Mouse (Mus musculus) limb, embryonic 10.5 days (tissue): Measurements from ENCODE around the gene Lmbr1. TPM values are rescaled to one million over a fixed set of nuclear protein-coding genes. Genes with fewer than 3 reads are reported as not detected.
"Not testable (repeated sequence)": the region's sequence is repeated elsewhere in the genome, so short reads cannot be mapped to it uniquely, and the experiment has no call there.

Source experiments
- DNase-seq: peaks from one replicate; pipeline ENCODE4 v3.0.0-alpha.2; 2017; ENCODE audit warnings: low spot score
- H3K27ac ChIP-seq: fragments of 300-500 bp; sonication (generic); 2 replicates; pipeline ENCODE4 v1.5.1; 2016; ENCODE audit warnings: mild to moderate bottlenecking
- H3K27me3 ChIP-seq: fragments of 300-500 bp; sonication (generic); 2 replicates; pipeline ENCODE4 v1.6.1; 2016; ENCODE audit warnings: low read depth, mild to moderate bottlenecking; ENCODE audit not compliant: poor library complexity, severe bottlenecking
- H3K36me3 ChIP-seq: fragments of 300-500 bp; sonication (generic); 2 replicates; pipeline ENCODE4 v1.6.1; 2016; ENCODE audit warnings: mild to moderate bottlenecking, moderate library complexity
- H3K4me1 ChIP-seq: fragments of 300-500 bp; sonication (generic); 2 replicates; pipeline ENCODE4 v1.6.1; 2016
- H3K4me3 ChIP-seq: fragments of 300-500 bp; sonication (generic); 2 replicates; pipeline ENCODE4 v1.5.1; 2016; ENCODE audit warnings: mild to moderate bottlenecking, moderate library complexity
- H3K9me3 ChIP-seq: fragments of 300-500 bp; sonication (generic); replicated peaks from 2 replicates; pipeline ENCODE4 v1.6.1; 2016; ENCODE audit warnings: mild to moderate bottlenecking
- WGBS: fragments of 180-500 bp; shearing (Covaris S2); methylation state at CpG from one replicate; pipeline ENCODE4 v1.1.7; 2016; 5-methylcytosine and 5-hydroxymethylcytosine counted together
- polyA plus RNA-seq: library from polyadenylated mRNA; unstranded; fragments of >200 nt; fragmentation: Nextera tagmentation; extraction: Ambion mirVana; gene quantifications from 2 replicates; pipeline ENCODE4 v1.2.1, GENCODE M21; 2016

Gene Lmbr1
- 7.0 and 7.4 TPM in 2 replicates for polyA plus RNA-seq

DNA sequence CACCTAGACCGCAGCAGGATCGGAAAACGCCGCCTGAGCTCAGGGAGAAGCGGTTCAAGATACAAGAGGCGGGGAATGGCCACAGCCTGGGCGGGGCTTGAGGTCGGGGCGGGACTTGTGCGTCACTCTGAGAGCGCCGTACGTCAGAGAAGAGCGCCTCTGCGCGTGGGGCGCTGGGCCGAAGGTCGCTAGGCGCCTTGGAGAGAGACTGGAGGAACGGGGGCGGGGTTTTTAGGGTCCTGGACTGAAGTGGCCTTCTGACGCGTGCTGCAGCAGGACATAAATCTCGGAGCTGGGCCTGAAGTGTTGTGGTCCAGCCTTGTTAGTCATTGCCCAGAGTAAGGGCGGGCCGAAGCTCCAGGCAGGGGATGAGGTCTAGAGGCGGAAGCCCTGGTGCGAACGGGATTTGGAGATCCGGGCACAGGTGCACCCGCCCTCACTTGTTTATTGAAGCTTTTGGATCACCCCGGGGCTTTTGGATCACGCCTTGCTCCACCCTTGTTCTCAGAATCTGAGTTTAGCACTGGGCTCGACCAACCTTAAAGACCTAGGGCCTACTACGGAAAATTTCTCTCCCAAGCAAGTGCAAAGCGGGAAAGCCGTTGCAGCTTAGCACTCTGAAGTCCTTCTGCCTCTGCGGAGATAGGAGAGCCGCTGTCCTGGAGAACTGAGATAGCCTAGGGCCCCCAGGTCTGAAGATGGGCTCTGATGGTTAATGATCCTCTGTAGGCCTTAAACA lies at the start of gene Lmbr1:
TSS of gene Lmbr1 (minus strand) at position 93 of the 739 bp plus-strand sequence.
- H3K4me1 ChIP-seq = peaks cover 17% of the 10 kb centered on the region
- peaks cover 10% of the 10 kb centered on the region for H3K27me3 ChIP-seq
- peak within 1 kb of the TSS; percentile 86 for H3K4me3 ChIP-seq
- H3K9me3 ChIP-seq = no peaks in the 10 kb centered on the region
- H3K27ac ChIP-seq = peak within 1 kb of the TSS; percentile 84
- no peaks in the 10 kb centered on the region for H3K36me3 ChIP-seq
- peak; percentile 96 for DNase-seq
- 2% methylated on average over 40 of the region's 40 CpGs for WGBS

DNA sequence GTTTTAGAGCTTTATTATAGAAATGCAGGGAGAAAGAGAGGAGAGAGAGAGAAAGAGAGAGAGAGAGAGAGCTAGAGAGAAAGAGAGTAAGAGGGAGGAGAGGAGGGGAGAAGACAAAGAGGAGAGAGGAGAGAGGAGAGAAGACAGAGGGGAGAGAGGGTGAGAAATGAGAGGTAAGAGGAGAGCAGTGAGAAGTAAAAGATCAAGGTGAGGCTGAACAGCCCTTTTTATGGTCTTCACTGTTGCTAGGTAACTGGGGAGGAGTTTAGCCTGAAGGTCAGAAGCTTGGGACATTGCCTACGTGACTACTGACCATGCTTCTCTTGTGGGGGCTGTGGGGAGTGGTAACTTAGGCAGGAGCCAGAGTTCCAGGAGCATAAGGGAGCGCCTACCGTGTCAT lies 45.1 kb upstream of the Lmbr1 start:
- not testable (repeated sequence) for H3K4me1 ChIP-seq, H3K4me3 ChIP-seq, H3K27ac ChIP-seq, H3K27me3 ChIP-seq, H3K36me3 ChIP-seq, DNase-seq, H3K9me3 ChIP-seq
- 55% methylated on average over 3 of the region's 3 CpGs for WGBS

DNA sequence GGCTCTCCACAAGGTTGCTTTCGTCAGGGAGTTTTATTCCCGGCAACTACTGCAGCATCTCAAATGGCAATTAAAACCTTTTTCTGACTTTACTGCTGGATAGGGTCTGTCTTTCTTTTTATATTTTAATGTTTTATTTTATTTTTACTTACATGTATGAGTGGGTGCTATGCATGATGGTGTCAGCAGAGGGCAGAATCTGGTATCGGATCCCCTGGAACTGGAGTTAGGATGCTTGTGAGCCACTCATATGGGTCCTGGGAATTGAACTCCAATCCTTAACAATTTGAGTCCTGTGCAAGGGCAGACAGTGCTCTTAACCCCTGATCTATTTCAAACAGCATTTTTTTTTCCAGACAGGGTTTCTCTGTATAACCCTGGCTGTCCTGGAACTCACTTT lies 34.9 kb upstream of the Lmbr1 start:
- no peak for DNase-seq
- Histone ChIP-seq H3K27me3 (no peaks in the 10 kb centered on the region), H3K4me1 (no peaks in the 10 kb centered on the region), H3K9me3 (no peaks in the 10 kb centered on the region), H3K4me3 (no peak overlapping the region), H3K27ac (no peak overlapping the region), H3K36me3 (no peaks in the 10 kb centered on the region)
- 85% methylated on average over 3 of the region's 3 CpGs for WGBS

DNA sequence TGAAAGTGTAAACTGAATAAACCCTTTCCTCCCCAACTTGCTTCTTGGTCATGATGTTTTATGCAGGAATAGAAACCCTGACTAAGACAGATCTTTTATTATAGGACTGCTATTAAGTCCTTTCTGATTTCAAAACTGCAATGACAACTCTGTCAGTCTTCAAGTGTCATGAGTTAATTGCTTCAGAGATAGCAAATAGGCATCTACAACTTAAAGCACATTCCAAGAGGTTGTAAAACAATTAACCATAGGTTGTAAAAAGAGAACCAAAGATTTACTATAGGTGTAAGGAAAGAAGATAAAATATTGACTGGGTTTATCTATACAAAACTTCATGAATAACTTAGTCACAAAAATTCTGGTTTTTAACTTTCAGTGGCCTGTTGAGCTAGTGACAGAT lies 32.7 kb upstream of the Lmbr1 start:
- DNase-seq = no peak
- Histone ChIP-seq H3K36me3 (no peaks in the 10 kb centered on the region), H3K27me3 (no peaks in the 10 kb centered on the region), H3K9me3 (no peaks in the 10 kb centered on the region), H3K4me3 (no peak overlapping the region), H3K27ac (no peak overlapping the region), H3K4me1 (no peaks in the 10 kb centered on the region)

DNA sequence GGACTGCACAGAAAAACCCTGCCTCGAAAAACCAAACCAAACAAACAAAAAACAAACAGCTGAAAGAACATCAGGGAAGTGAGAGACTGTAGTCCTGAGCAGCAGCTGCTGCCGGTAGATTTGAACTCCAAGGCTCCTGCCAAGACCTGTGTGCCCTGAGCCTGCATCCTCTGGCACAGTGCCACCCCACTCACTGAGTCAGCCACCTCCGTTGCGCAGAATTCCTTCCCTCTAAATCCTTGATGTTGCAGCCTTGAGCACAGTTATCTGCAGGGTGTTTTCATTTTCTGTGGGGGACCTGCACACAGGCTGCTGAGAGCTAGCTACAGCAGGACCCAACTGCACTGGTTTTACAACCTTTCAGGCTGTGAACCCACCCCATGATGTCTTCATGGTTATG lies 20.2 kb upstream of the Lmbr1 start:
- H3K4me3 ChIP-seq = no peak overlapping the region
- H3K36me3 ChIP-seq = no peaks in the 10 kb centered on the region
- no peaks in the 10 kb centered on the region for H3K9me3 ChIP-seq
- 72% methylated on average over 4 of the region's 4 CpGs for WGBS
- H3K4me1 ChIP-seq = no peaks in the 10 kb centered on the region
- H3K27me3 ChIP-seq = no peaks in the 10 kb centered on the region
- no peak overlapping the region for H3K27ac ChIP-seq
- no peak for DNase-seq

DNA sequence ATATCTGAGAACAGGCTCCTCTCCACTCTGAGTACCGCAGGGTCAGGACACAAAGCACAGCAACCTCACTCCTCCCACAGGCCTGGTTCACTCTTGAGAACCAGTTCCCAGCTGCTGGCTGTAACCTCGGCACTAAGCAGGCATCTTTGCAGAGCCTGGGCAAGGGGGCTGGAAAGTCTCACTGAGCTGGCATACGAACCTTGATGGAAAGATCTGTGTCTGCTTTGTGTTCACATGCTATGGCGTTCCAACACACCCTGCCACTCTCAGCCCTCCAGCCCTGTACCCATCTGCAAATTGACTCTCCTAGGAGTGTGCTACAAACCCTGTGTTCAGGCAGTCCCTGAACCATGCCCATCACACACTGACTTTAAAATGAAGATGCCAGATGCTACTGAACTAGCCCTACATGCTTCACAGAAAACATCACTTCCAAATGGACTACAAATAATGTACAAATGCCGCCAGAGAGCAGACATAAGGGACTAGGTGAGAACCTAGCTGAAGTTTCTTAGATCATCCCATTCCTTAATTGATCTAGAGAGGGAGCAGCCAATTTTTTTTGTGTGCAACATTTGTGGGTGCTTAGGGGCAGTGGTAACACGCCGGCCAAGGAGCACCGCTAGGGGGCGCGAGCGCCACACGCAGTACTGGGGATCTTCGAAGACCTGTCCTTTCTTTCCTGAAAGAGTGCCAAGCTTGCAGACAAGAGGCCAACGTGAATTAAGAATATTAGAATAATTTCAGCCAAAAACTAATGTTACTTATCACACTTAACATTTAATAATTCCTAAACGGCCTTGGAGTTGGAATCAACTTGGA lies 11.0 kb upstream of the Lmbr1 start:
- 24% methylated on average over 15 of the region's 15 CpGs for WGBS
- Histone ChIP-seq H3K36me3 (no peaks in the 10 kb centered on the region), H3K27me3 (no peaks in the 10 kb centered on the region), H3K4me3 (no peak overlapping the region), H3K4me1 (no peaks in the 10 kb centered on the region), H3K9me3 (no peaks in the 10 kb centered on the region), H3K27ac (no peak overlapping the region)
- DNase-seq = peak; percentile 91

DNA sequence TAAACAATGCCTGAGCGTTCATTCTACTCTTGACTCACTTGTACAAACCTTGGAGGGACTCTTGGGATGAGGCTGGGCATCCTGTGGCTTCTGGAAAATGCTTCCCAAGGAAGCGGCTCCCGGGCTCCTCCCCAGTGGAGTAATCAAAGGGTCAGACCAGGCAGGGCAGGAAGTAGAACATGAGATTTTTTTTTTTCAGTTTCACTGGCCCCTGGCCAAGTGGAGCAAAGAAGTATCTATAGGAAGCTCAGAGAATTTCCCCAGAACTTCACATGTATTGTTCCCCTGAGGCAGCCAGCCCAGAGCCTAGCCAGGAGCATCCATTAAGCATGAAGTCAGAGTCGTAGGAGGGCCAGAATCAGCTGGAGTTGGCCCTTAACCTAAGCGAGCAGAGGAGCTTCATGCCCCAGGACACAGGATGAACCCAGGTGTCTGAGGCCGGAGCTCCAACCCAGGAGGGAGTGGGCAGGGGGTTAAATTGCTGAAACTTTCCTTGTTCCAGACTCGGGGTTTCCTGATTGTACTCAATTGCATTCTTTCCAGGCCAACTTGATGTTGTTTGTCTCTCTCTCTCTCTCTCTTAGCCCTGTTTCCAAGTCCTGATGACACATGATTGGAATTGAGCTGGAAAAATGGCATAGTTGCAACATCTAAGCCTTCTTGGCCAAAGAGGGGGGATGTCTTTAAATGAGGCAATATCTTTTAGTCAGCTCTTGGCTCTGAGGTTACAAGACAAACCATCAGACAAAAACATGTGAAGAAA lies 10.2 kb upstream of the Lmbr1 start:
- no peaks in the 10 kb centered on the region for H3K4me1 ChIP-seq
- DNase-seq = no peak
- H3K27me3 ChIP-seq = no peaks in the 10 kb centered on the region
- H3K9me3 ChIP-seq = no peaks in the 10 kb centered on the region
- 64% methylated on average over 7 of the region's 7 CpGs for WGBS
- no peak overlapping the region for H3K27ac ChIP-seq
- H3K36me3 ChIP-seq = no peaks in the 10 kb centered on the region
- no peak overlapping the region for H3K4me3 ChIP-seq

DNA sequence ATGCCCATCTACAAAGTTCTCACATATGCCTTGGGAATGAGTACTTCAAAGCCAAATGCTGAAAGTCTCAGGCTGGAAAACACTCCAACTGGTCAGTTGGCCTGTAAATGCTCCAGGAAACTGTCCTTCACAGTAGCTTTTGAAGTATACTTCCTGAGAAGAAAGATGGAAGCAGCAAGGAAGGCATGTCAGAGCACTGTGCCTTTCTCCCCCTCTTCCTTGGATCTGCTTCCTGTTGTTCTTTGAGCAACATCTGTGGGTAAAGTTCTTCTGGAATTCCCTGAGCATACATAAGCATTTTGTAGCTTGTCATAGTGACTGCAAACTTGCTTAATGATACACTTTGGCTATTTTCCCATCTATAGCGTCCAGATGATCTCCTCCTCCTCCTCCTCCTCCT lies 9.4 kb upstream of the Lmbr1 start:
- WGBS = 33% methylated on average over 1 of the region's 1 CpGs
- no peaks in the 10 kb centered on the region for H3K9me3 ChIP-seq
- H3K27ac ChIP-seq = no peak overlapping the region
- H3K4me3 ChIP-seq = no peak overlapping the region
- DNase-seq = no peak
- H3K4me1 ChIP-seq = no peaks in the 10 kb centered on the region
- H3K27me3 ChIP-seq = no peaks in the 10 kb centered on the region
- no peaks in the 10 kb centered on the region for H3K36me3 ChIP-seq

DNA sequence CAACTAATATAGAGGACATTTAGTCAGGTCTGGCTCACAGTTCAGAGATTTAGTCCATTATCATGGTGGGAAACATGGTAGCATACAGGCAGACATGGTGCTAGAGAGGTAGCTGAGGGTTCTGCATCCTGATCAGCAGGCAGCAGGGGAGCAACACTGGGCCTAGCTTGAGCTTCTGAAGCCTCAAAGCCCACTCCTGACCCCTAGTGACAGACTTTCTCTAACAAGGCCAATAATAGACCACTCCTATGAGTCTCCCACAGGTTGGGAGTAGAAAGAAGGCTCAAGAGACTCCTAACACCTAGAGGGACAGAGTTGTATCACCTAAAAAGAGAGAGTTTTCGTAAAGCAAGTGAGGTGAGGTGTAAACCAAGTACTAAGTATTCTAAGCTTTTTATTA lies 4.6 kb upstream of the Lmbr1 start:
- WGBS = 77% methylated on average over 1 of the region's 1 CpGs
- H3K27me3 ChIP-seq = peaks cover under 1% of the 10 kb centered on the region; the same call in 1 of the 2 replicates
- no peak for DNase-seq
- H3K4me1 ChIP-seq = peaks cover 7% of the 10 kb centered on the region
- H3K36me3 ChIP-seq = no peaks in the 10 kb centered on the region
- no peaks in the 10 kb centered on the region for H3K9me3 ChIP-seq
- H3K4me3 ChIP-seq = no peak overlapping the region
- no peak overlapping the region for H3K27ac ChIP-seq

DNA sequence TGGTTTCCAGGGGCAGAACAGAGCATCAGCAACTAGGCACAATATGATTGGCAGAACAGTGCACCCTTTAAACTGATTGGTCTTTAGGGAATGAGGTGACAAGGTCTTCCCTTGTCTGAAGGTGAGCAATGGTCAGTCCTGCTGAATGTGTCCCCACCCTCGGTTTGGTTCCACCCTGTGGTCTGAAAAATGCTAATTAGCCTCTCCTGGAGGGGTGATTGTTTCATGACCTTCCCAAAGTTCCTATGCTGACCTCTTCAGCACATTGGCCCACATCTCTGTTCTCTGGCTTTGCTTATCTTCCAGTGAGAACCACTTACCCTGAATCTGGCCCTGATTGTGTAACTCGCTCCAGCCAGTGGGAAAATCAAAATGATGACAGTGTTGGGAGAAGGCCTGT lies 1.9 kb upstream of the Lmbr1 start:
- 79% methylated on average over 2 of the region's 2 CpGs for WGBS
- H3K4me1 ChIP-seq = peaks cover 17% of the 10 kb centered on the region
- no peak overlapping the region for H3K27ac ChIP-seq
- no peaks in the 10 kb centered on the region for H3K36me3 ChIP-seq
- no peak for DNase-seq
- H3K4me3 ChIP-seq = no peak overlapping the region
- H3K27me3 ChIP-seq = peaks cover 10% of the 10 kb centered on the region
- H3K9me3 ChIP-seq = no peaks in the 10 kb centered on the region

DNA sequence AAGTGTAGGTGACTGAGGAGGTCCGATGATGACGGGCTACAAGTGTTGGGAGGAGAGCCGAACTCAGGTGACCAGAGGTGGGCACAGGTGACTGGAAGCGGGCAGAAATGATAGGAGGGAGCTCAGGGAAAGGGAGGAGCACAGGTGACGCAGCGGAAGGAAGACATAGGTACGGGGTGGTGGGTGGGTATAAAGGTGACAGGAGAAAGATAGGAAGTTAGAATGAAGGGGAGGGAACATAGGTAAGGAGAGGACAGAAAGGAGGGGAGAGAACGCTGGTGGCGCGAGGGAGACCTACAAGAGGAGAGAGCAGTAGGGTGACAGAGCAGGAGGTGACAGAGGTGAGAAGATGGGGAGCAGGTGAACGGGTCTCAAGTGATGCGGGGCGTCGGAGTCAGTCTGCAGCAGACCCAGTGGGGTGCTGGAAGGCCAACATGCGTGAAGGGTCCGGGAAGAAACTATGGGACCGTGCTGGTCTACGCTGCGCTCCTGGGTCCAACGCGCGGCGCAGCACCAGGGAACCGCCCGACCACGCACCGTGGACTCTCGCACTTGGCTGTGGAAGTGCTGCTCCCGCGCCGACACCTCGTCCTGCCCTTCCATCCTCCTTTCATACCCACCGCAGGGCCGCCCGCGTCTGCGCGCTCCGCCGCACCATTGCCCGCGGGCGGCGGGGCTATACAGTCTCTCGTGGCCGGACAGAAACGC lies 446 bp downstream of the Lmbr1 start:
- Histone ChIP-seq H3K27ac (peak overlapping the region; percentile 84), H3K9me3 (no peaks in the 10 kb centered on the region), H3K36me3 (no peaks in the 10 kb centered on the region), H3K27me3 (peaks cover 10% of the 10 kb centered on the region), H3K4me3 (peak overlapping the region; percentile 86), H3K4me1 (peaks cover 17% of the 10 kb centered on the region)
- DNase-seq = no peak
- 1% methylated on average over 47 of the region's 47 CpGs for WGBS

DNA sequence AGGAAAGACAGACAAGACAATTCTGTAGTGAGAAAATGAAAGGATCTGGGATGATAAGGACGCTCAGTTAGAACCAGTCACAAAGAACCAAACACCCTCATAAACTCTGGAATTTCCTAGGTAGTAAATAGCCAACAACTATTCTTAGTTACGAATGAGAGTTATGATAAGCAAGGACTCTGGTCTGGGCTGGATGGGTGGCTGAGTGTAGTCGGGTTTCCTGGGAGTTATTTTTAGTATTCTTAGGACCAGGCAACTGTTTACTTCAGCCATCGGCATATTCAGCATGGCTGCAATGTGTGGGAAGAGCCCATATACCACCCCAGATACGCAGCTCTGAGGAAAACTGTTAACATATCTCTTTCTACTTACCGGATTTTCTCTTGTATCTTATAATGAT lies 14.7 kb downstream of the Lmbr1 start:
- peaks cover 19% of the 10 kb centered on the region for H3K36me3 ChIP-seq
- H3K4me1 ChIP-seq = no peaks in the 10 kb centered on the region
- H3K27me3 ChIP-seq = no peaks in the 10 kb centered on the region
- no peaks in the 10 kb centered on the region for H3K9me3 ChIP-seq
- H3K27ac ChIP-seq = no peak overlapping the region
- no peak overlapping the region for H3K4me3 ChIP-seq
- 84% methylated on average over 6 of the region's 6 CpGs for WGBS
- DNase-seq = no peak
